Mouse (Mus musculus) forebrain, embryonic 10.5 days (tissue): ENCODE results near the gene Ccdc188. TPM values are rescaled to one million over a fixed set of nuclear protein-coding genes. Genes with fewer than 3 reads are reported as not detected.

Experiments
- DNase-seq: peaks from one replicate; pipeline ENCODE4 v3.0.0-alpha.2; 2017; ENCODE audit warnings: low spot score; ENCODE audit errors: extremely low spot score
- H3K27ac ChIP-seq: fragments of 300-500 bp; sonication (generic); 2 replicates; pipeline ENCODE4 v1.5.1; 2016; ENCODE audit warnings: mild to moderate bottlenecking
- H3K27me3 ChIP-seq: fragments of 300-500 bp; sonication (generic); 2 replicates; pipeline ENCODE4 v1.6.1; 2016; ENCODE audit warnings: mild to moderate bottlenecking; ENCODE audit not compliant: poor library complexity, severe bottlenecking
- H3K36me3 ChIP-seq: fragments of 300-500 bp; sonication (generic); replicated peaks from 2 replicates; pipeline ENCODE4 v1.6.1; 2016; ENCODE audit warnings: mild to moderate bottlenecking, moderate library complexity
- H3K4me1 ChIP-seq: fragments of 300-500 bp; sonication (generic); 2 replicates; pipeline ENCODE4 v1.6.1; 2016
- H3K4me3 ChIP-seq: fragments of 300-500 bp; sonication (generic); 2 replicates; pipeline ENCODE4 v1.5.1; 2016; ENCODE audit warnings: mild to moderate bottlenecking, moderate library complexity
- H3K9me3 ChIP-seq: fragments of 300-500 bp; sonication (generic); 2 replicates; pipeline ENCODE4 v1.6.1; 2016; ENCODE audit warnings: mild to moderate bottlenecking, moderate library complexity
- WGBS: fragments of 180-500 bp; shearing (Covaris S2); methylation state at CpG from one replicate; pipeline ENCODE4 v1.1.7; 2016; 5-methylcytosine and 5-hydroxymethylcytosine counted together
- polyA plus RNA-seq: library from polyadenylated mRNA; unstranded; fragments of >200 nt; fragmentation: Nextera tagmentation; extraction: Ambion mirVana; gene quantifications from 2 replicates; pipeline ENCODE4 v1.2.1, GENCODE M21; 2016

Gene Ccdc188
- polyA plus RNA-seq, result not detected in 2 replicates

GRCm38 (mm10) chr16:18217579-18217978, at the start of gene Ccdc188:
Ccdc188 (plus strand) TSS chr16:18217879.
- DNase-seq, result no peak
- 90% methylated on average over 4 of the region's 4 CpGs for WGBS
- H3K4me3 ChIP-seq, result no peak within 1 kb of the TSS
- H3K4me1 ChIP-seq, result peaks cover 47% of the 10 kb centered on the region
- peaks cover 15% of the 10 kb centered on the region for H3K36me3 ChIP-seq
- H3K27ac ChIP-seq, result 0 out of 2 replicates have a peak within 1 kb of the TSS, but pooled peaks have one; percentile 44
- H3K9me3 ChIP-seq, result no peaks in the 10 kb centered on the region
- H3K27me3 ChIP-seq, result no peaks in the 10 kb centered on the region

GRCm38 (mm10) chr16:18169156-18169555, 48.5 kb upstream of the Ccdc188 start:
- Histone ChIP-seq H3K4me1 (peaks cover 17% of the 10 kb centered on the region), H3K27me3 (peaks cover 6% of the 10 kb centered on the region; the same call in 1 of the 2 replicates), H3K27ac (no peak overlapping the region), H3K4me3 (no peak overlapping the region), H3K36me3 (no peaks in the 10 kb centered on the region), H3K9me3 (no peaks in the 10 kb centered on the region)
- DNase-seq, result no peak
- WGBS, result 84% methylated on average over 5 of the region's 5 CpGs

GRCm38 (mm10) chr16:18169776-18170175, 47.9 kb upstream of the Ccdc188 start:
- Histone ChIP-seq H3K4me1 (peaks cover 13% of the 10 kb centered on the region), H3K27me3 (peaks cover 6% of the 10 kb centered on the region; the same call in 1 of the 2 replicates), H3K36me3 (no peaks in the 10 kb centered on the region), H3K4me3 (no peak overlapping the region), H3K27ac (no peak overlapping the region), H3K9me3 (no peaks in the 10 kb centered on the region)
- no peak for DNase-seq
- WGBS, result 93% methylated on average over 3 of the region's 3 CpGs

GRCm38 (mm10) chr16:18172266-18172855, 45.3 kb upstream of the Ccdc188 start:
- Histone ChIP-seq H3K36me3 (no peaks in the 10 kb centered on the region), H3K27me3 (peaks cover 11% of the 10 kb centered on the region; the same call in 1 of the 2 replicates), H3K27ac (no peak overlapping the region), H3K4me3 (no peak overlapping the region), H3K9me3 (no peaks in the 10 kb centered on the region), H3K4me1 (peaks cover 9% of the 10 kb centered on the region)
- 8% methylated on average over 7 of the region's 7 CpGs for WGBS
- peak; percentile 78 for DNase-seq

- Histone ChIP-seq H3K9me3 (no peaks in the 10 kb centered on the region), H3K36me3 (no peaks in the 10 kb centered on the region), H3K27me3 (peaks cover 11% of the 10 kb centered on the region; the same call in 1 of the 2 replicates), H3K4me3 (no peak overlapping the region), H3K4me1 (peaks cover 9% of the 10 kb centered on the region), H3K27ac (no peak overlapping the region; the same call in 1 of the 2 replicates)
- no peak for DNase-seq
- WGBS, result 88% methylated on average over 9 of the region's 9 CpGs
Measured at GRCm38 (mm10) chr16:18173231-18173630, 44.4 kb upstream of the Ccdc188 start.

GRCm38 (mm10) chr16:18173788-18174187, 43.9 kb upstream of the Ccdc188 start:
- Histone ChIP-seq H3K4me1 (peaks cover 12% of the 10 kb centered on the region), H3K27me3 (peaks cover 11% of the 10 kb centered on the region; the same call in 1 of the 2 replicates), H3K9me3 (no peaks in the 10 kb centered on the region), H3K27ac (no peak overlapping the region), H3K4me3 (no peak overlapping the region), H3K36me3 (no peaks in the 10 kb centered on the region)
- no peak for DNase-seq
- whole genome bisulfite sequencing, result 76% methylated on average over 11 of the region's 11 CpGs

- DNase-seq, result no peak
- Histone ChIP-seq H3K27ac (no peak overlapping the region), H3K36me3 (no peaks in the 10 kb centered on the region), H3K9me3 (no peaks in the 10 kb centered on the region), H3K4me3 (no peak overlapping the region), H3K4me1 (peaks cover 26% of the 10 kb centered on the region), H3K27me3 (peaks cover 11% of the 10 kb centered on the region; the same call in 1 of the 2 replicates)
- WGBS, result 65% methylated on average over 6 of the region's 6 CpGs
Measured at GRCm38 (mm10) chr16:18175817-18176541, 41.7 kb upstream of the Ccdc188 start.

- Histone ChIP-seq H3K27ac (no peak overlapping the region), H3K27me3 (peaks cover 11% of the 10 kb centered on the region; the same call in 1 of the 2 replicates), H3K4me3 (no peak overlapping the region), H3K36me3 (no peaks in the 10 kb centered on the region), H3K9me3 (no peaks in the 10 kb centered on the region), H3K4me1 (peaks cover 34% of the 10 kb centered on the region)
- DNase-seq, result no peak
- 85% methylated on average over 4 of the region's 4 CpGs for WGBS
Measured at GRCm38 (mm10) chr16:18176758-18177157, 40.9 kb upstream of the Ccdc188 start.

- no peak overlapping the region for H3K4me3 ChIP-seq
- no peak overlapping the region for H3K27ac ChIP-seq
- 8% methylated on average over 2 of the region's 2 CpGs for WGBS
Measured at GRCm38 (mm10) chr16:18179591-18179990, 38.1 kb upstream of the Ccdc188 start.

GRCm38 (mm10) chr16:18181398-18181797, 36.3 kb upstream of the Ccdc188 start:
- no peaks in the 10 kb centered on the region for H3K36me3 ChIP-seq
- H3K4me1 ChIP-seq, result peaks cover 25% of the 10 kb centered on the region
- DNase-seq, result no peak
- no peaks in the 10 kb centered on the region for H3K9me3 ChIP-seq
- WGBS, result 64% methylated on average over 10 of the region's 10 CpGs
- H3K27me3 ChIP-seq, result no peaks in the 10 kb centered on the region
- H3K4me3 ChIP-seq, result no peak overlapping the region
- no peak overlapping the region for H3K27ac ChIP-seq

More at GRCm38 (mm10) chr16:18179591-18179990, 38.1 kb upstream of the Ccdc188 start:
- Histone ChIP-seq H3K4me1 (peaks cover 25% of the 10 kb centered on the region), H3K36me3 (no peaks in the 10 kb centered on the region), H3K27me3 (0 out of 2 replicates have a peak, but pooled peaks cover 5% of the 10 kb centered on the region), H3K9me3 (no peaks in the 10 kb centered on the region)
- DNase-seq, result no peak

GRCm38 (mm10) chr16:18182766-18183165, 34.9 kb upstream of the Ccdc188 start:
- H3K4me3 ChIP-seq, result no peak overlapping the region
- peaks cover 25% of the 10 kb centered on the region for H3K4me1 ChIP-seq
- no peaks in the 10 kb centered on the region for H3K36me3 ChIP-seq
- no peak for DNase-seq
- WGBS, result 88% methylated on average over 8 of the region's 8 CpGs
- H3K27me3 ChIP-seq, result no peaks in the 10 kb centered on the region
- H3K9me3 ChIP-seq, result no peaks in the 10 kb centered on the region
- H3K27ac ChIP-seq, result no peak overlapping the region

GRCm38 (mm10) chr16:18185715-18186449, 31.8 kb upstream of the Ccdc188 start:
- Histone ChIP-seq H3K36me3 (no peaks in the 10 kb centered on the region), H3K27me3 (no peaks in the 10 kb centered on the region), H3K27ac (no peak overlapping the region), H3K9me3 (no peaks in the 10 kb centered on the region), H3K4me1 (peaks cover 9% of the 10 kb centered on the region), H3K4me3 (no peak overlapping the region)
- no peak for DNase-seq
- 88% methylated on average over 8 of the region's 8 CpGs for WGBS
